Mouse (Mus musculus) left cerebral cortex, adult 8-10 months (tissue): ENCODE measurements around the gene Tmem123. TPM values are rescaled to one million over a fixed set of nuclear protein-coding genes. Genes with fewer than 3 reads are reported as not detected.

Experiments
- DNase-seq, 2 experiments: peaks; one replicate each; pipeline ENCODE4 v3.0.0; 2022; ENCODE audit warnings: low spot score in 2 of 2
- total RNA-seq, 4 experiments: library from RNA; stranded (reverse); gene quantifications; 2 replicates each; pipeline ENCODE4 v1.2.4; 2022

Tmem123 gene
- total RNA-seq: 10 to 100 TPM; 11.6 to 12.5 (median 11.7) TPM

- DNase-seq: peak; percentile 77 to 95
These were observed at the start of gene Tmem123 for GRCm38 (mm10) chr9:7763614-7764300. Gene Tmem123, plus strand, starts transcription at chr9:7764041.

- DNase-seq: peak; percentile 8 to 9
These were observed 49.6 kb upstream of the Tmem123 start for GRCm38 (mm10) chr9:7714062-7714907.

DNA sequence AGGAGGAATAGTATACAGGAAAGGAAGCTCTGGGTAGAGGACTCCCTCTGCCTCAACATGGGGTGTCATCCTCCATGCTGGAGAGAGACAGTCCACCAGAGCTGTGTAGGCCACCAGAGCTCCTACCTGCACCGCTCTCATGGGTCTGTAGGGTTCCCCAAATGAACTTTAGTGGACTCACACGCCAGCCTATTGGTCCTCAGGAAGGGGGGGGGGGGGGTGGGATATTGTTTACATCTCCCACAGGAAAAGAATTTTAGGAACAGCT, 49.0 kb upstream of the Tmem123 start:
- DNase-seq: no peak

DNA sequence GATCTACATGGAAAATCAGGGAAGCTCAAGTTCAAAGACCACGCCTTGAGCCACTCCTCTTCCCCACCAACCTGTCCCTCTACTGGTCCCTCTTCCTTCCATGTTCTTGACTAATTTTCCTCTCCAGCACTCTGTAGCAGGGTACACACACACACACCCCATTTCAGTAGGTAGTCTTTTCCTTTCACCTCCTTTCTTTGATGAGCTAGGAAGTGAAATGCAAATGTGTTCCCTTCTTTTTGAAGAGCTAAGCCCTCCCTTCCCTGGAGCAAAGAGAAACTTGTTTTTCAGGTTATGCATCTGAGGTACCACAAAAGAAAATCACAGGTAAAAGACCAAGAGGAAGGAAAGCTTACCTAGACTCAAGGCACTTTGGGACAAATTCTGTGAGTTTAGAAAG, 42.3 kb upstream of the Tmem123 start:
- no peak for DNase-seq

DNA sequence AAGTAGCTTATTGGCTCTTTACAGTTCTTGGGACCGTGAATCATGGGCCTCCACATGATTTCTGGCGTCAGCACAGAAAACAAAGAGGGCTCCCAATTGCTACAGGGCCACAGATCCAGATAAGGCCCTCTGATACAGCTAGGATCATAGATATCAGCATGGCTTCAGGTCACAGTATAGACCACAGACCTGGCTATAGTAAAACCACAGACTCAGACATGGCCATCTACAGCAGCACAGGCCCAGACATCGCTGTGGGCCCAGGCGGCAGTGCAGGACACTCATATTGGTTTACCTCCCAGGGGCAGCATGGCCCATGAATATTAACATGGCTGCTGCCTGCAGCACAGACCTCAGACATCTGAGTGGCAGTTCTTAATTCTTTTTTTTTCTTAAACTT, 34.8 kb upstream of the Tmem123 start:
- no peak for DNase-seq

DNA sequence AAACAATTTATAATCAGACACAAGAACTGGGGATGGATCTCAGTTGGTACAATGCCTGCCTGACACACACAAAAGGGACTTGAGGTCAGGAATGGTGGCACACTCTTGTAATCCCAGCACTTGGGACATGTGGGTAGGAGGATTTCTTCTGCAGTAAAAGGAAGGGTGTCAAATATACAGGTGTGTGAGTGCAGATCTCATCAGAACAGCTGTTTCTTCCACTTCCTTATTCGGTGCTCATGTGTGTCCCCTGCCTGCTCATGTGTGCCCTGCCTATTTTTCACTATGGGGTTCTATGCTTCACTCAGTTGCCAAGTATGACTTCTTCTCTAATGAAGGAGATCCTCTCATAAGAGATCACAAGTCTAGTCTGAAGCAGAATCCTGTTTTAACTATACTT, 21.1 kb upstream of the Tmem123 start:
- DNase-seq: no peak

GRCm38 (mm10) chr9:7744156-7744555, 19.7 kb upstream of the Tmem123 start:
- no peak for DNase-seq

DNA sequence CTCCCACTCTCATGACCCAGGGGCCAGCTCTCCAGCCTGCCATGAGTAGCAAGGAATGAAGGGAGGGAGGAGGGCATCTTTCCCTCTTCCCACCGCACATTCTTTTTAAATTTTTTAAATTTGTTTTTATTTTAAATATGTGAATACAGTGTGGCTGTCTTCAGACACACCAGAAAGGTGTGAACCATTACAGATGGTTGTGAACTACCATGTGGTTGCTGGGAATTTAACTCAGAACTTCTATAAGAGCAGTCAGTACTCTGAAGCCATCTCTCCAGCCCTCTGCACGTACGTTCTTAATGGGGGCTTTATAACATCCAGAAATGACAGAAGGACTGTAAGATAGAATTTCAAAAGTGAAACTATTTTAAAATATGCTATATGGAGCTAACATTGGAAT, 15.0 kb upstream of the Tmem123 start:
- DNase-seq: no peak

- no peak for DNase-seq
These were observed 14.3 kb upstream of the Tmem123 start for GRCm38 (mm10) chr9:7749537-7749936.

DNA sequence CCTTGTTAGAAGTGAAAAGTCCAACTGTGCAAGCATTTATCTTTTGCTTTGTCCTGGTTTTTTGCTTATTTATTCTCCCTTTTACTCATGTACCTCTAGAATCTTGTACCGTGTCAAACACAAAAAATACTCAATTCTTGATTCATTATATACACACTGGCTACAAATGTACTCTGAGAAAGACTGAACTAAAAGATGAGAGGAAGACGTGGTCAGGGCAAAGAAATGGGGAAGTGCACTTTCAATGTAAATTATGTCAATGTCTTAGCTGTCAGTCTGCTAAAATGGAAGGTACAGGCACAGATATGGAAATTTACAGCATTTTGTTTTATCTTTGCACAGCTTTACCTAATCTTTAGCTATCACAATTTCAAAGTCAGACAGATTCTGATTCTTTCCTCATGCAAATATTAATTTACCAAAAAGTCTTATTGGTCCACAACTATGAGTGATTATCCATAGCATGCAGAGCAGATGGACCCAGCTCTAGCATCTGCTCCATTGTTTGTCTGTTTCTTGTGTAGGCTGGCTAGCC, 7.9 kb upstream of the Tmem123 start:
- no peak for DNase-seq

GRCm38 (mm10) chr9:7761906-7762455, 1.9 kb upstream of the Tmem123 start:
- DNase-seq: no peak

DNA sequence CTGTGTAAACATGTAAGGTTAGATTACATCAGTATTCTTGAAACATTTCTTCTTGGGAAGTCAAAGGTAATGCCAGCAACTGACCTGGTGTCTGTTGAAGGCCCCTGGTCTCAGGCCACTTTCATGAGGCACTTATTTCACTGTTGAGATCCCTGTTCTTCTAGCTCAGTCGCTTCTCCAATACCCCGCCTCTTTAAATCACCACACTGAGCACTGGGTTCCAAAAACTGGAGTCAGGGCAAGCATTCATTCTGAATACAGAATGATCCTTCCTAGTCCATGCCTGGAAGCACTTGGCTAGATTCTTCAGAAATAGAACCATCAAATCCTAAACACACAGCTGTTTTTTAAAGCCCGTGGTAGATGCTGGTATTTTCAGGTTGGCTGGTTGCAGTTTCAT, 1.1 kb upstream of the Tmem123 start:
- DNase-seq: no peak

DNA sequence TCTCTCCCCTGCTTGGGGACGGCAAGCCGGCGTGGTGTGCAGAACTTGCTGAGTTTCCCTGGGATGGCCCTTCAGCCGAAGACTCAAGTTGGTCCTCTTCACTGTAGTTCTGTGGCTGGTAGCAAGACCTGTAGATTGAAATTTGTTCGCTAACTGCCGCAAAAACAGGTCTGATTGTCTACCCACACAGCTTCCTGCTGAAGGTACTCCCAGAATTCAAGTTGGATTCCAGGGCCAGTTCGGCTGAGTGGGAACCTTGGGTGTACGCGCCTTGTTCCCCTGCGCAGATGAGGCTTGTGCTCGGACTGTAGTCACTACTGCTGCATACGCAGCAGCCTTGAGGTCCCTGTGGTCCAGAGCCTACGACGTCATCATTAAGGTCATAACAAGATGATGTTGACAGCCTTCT, 626 bp downstream of the Tmem123 start:
- DNase-seq: peak in 1 of 2 experiments; percentile 13

DNA sequence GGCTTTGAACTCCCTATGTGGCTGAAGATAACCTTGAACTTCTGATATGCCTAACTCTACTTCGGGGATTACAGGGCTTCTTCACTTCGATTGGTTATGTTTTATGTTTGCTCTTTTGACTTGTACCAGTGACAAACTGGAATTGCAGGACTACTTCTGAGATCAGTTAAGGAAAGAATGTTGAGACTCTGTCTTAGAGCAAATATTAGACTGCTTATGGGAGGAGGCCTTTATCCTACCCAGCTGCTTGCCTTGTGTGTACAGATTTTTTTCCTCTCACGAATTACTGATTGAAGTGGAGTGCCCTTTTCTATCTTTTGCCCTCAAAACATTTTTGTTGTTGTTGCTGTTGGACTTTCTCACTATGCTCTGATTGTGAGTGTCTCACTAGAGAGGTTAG, 1.4 kb downstream of the Tmem123 start:
- DNase-seq: no peak

GRCm38 (mm10) chr9:7766582-7766981, 2.7 kb downstream of the Tmem123 start:
- no peak for DNase-seq

DNA sequence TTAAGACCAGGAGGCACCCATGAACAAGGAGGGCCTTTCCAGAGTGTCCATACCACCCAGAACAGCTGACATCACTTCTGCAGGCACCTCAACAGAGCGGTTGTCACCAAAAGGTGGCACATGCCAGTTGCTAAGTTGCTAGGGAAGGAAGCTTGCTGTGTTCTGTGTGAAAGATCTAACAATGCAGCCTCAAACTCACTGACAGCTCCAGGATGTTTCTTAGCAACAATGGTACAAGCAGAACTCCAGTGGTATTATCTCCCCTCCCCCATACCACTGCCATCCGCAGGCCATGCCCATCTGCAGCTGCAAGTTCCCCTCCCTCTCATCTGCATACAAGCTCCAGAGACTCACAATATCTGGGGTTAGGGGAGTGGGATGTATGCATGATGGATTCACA, 3.7 kb downstream of the Tmem123 start:
- no peak for DNase-seq

GRCm38 (mm10) chr9:7769081-7769480, 5.2 kb downstream of the Tmem123 start:
- DNase-seq: no peak

DNA sequence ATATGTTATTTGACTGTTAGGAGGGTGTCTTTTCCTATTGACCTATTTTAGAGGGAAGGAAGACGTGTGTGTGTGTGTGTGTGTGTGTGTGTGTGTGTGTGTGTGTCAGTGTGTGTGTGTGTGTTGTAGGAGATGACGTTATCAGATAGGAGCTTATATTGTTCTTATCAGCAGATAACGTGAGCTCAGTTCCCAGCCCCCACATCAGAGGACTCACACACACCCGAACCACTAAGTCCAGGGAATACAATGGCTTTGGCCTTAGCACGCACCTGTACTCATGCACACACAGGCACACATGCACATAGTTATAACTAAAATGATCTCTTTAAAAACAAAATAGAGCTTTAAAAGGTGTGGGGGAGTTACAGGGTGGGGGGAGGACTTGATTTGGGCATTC, 5.7 kb downstream of the Tmem123 start:
- no peak for DNase-seq

GRCm38 (mm10) chr9:7772361-7772760, 8.5 kb downstream of the Tmem123 start:
- DNase-seq: no peak

- DNase-seq: no peak
These were observed 9.1 kb downstream of the Tmem123 start for GRCm38 (mm10) chr9:7772773-7773454.

GRCm38 (mm10) chr9:7773686-7774085, 9.8 kb downstream of the Tmem123 start:
- DNase-seq: no peak

- DNase-seq: no peak
These were observed 10.7 kb downstream of the Tmem123 start for GRCm38 (mm10) chr9:7774538-7774937.
